Mouse (Mus musculus) kidney, postnatal 0 days (tissue): ENCODE measurements at regions not wholly inside any gene's neighbourhood (a gene's known extent, or its start where the extent isn't known, plus 50 kb on each side); places are given as distances from the start of the nearest gene placed in this dataset.
"Not testable (repeated sequence)": the region's sequence is repeated elsewhere in the genome, so short reads cannot be mapped to it uniquely, and the experiment has no call there.

Source experiments
- ATAC-seq: fragments of 200-750 bp; cut with Nextera tagmentation; replicated peaks from 2 replicates; pipeline ENCODE4 v1.8.0; 2017; ENCODE audit warnings: low read depth, moderate number of reproducible peaks, moderate TSS enrichment, moderate library complexity; ENCODE audit not compliant: low FRiP score
- DNase-seq: peaks from one replicate; pipeline ENCODE4 v3.0.0-alpha.2; 2016; ENCODE audit warnings: low spot score
- H3K27ac ChIP-seq: fragments of 300-500 bp; sonication (generic); 2 replicates; pipeline ENCODE4 v1.5.1; 2014; ENCODE audit warnings: mild to moderate bottlenecking
- H3K27me3 ChIP-seq: fragments of 300-500 bp; sonication (generic); 2 replicates; pipeline ENCODE4 v1.6.1; 2014; ENCODE audit warnings: low read length, mixed read lengths; ENCODE audit not compliant: insufficient read depth
- H3K36me3 ChIP-seq: fragments of 300-500 bp; sonication (generic); 2 replicates; pipeline ENCODE4 v1.6.1; 2014; ENCODE audit warnings: low read length, mixed read lengths; ENCODE audit not compliant: insufficient read depth
- H3K4me1 ChIP-seq: fragments of 300-500 bp; sonication (generic); replicated peaks from 2 replicates; pipeline ENCODE4 v1.6.1; 2014; ENCODE audit warnings: antibody characterized with exemption, low read length, mixed read lengths; ENCODE audit not compliant: insufficient read depth
- H3K4me2 ChIP-seq: fragments of 300-500 bp; sonication (generic); 2 replicates; pipeline ENCODE4 v1.6.1; 2014; ENCODE audit warnings: mild to moderate bottlenecking, low read length, moderate library complexity, mixed read lengths
- H3K4me3 ChIP-seq: fragments of 300-500 bp; sonication (generic); replicated peaks from 2 replicates; pipeline ENCODE4 v1.5.1; 2014; ENCODE audit warnings: low read depth, low read length
- H3K9ac ChIP-seq: fragments of 300-500 bp; sonication (generic); 2 replicates; pipeline ENCODE4 v1.6.1; 2014; ENCODE audit warnings: low read depth, low read length
- H3K9me3 ChIP-seq: fragments of 300-500 bp; sonication (generic); replicated peaks from 2 replicates; pipeline ENCODE4 v1.6.1; 2016; ENCODE audit warnings: low read length, inconsistent platforms, mixed read lengths
- CTCF ChIP-seq: IDR thresholded peaks from 2 replicates; pipeline ENCODE4 v1.5.1; 2016; ENCODE audit warnings: antibody characterized with exemption, low read depth, mild to moderate bottlenecking, moderate library complexity
- WGBS: fragments of 180-500 bp; shearing (Covaris S2); extraction: QIAGEN DNeasy Blood & Tissue Kit; methylation state at CpG from one replicate; pipeline ENCODE4 v1.1.7; 2014; 5-methylcytosine and 5-hydroxymethylcytosine counted together

- H3K4me3 ChIP-seq: no peak overlapping the region
- H3K4me2 ChIP-seq: no peak overlapping the region
- 91% methylated on average over 2 of the region's 2 CpGs for WGBS
- no peak overlapping the region for H3K27ac ChIP-seq
- DNase-seq (no peak), ATAC-seq (no peak)
- H3K27me3 ChIP-seq: no peaks in the 10 kb centered on the region
- no peaks in the 10 kb centered on the region for H3K4me1 ChIP-seq
- TF ChIP-seq CTCF: no peak
- H3K9ac ChIP-seq: no peak overlapping the region
- H3K9me3 ChIP-seq: no peaks in the 10 kb centered on the region
- no peaks in the 10 kb centered on the region for H3K36me3 ChIP-seq
Observed at GRCm38 (mm10) chr10:112636574-112636973, 292.2 kb downstream of the Atxn7l3b start.

- not testable (repeated sequence) for H3K4me1 ChIP-seq, H3K9ac ChIP-seq, H3K27me3 ChIP-seq, H3K9me3 ChIP-seq, H3K4me2 ChIP-seq, H3K36me3 ChIP-seq, DNase-seq, H3K27ac ChIP-seq, ATAC-seq, H3K4me3 ChIP-seq
- 71% methylated on average over 1 of the region's 1 CpGs for WGBS
Observed at GRCm38 (mm10) chr10:112640551-112640950, 288.2 kb downstream of the Atxn7l3b start.

- Histone ChIP-seq H3K4me2 (no peak overlapping the region), H3K36me3 (no peaks in the 10 kb centered on the region), H3K4me3 (no peak overlapping the region), H3K4me1 (no peaks in the 10 kb centered on the region), H3K9ac (no peak overlapping the region), H3K9me3 (no peaks in the 10 kb centered on the region), H3K27ac (no peak overlapping the region), H3K27me3 (no peaks in the 10 kb centered on the region)
- WGBS: 87% methylated on average over 3 of the region's 3 CpGs
- no peak for ATAC-seq
- TF ChIP-seq CTCF: no peak
- no peak for DNase-seq
Observed at GRCm38 (mm10) chr10:112648986-112649385, 279.8 kb downstream of the Atxn7l3b start.
